Comparison of ENCODE assay signal across 10 mouse cellular contexts in genomic region chr2:35514051-35514892, GRCm38 (mm10). TPM values are rescaled to one million over a fixed set of nuclear protein-coding genes. Genes with fewer than 3 reads are reported as not detected.
DNase-seq lines count a peak whose midpoint lies in the region; ATAC-seq lines count a peak whose summit lies in the region.
"Had no signal": no experiment of that assay in that cellular context is flagged by ENCODE, and none has a peak within 500 bp of the region (broad histone marks: within the 10 kb centered on the region; RNA-seq: fewer than 3 reads in every experiment).

No protein-coding gene starts in this region.

- peak overlapping the region; percentile 82 for H3K27ac ChIP-seq in embryonic facial prominence, embryonic 12.5 days
- H3K27ac ChIP-seq in heart, embryonic 13.5 days (replicated peaks): peak overlapping the region; percentile 93
- peak overlapping the region; percentile 94 for H3K27ac ChIP-seq in kidney, embryonic 15.5 days
- H3K27ac ChIP-seq: liver, embryonic 15.5 days had no signal

- WGBS in embryonic facial prominence, embryonic 12.5 days: 44% methylated on average over 14 of the region's 14 CpGs
- WGBS in heart, embryonic 13.5 days: 31% methylated on average over 14 of the region's 14 CpGs
- 18% methylated on average over 14 of the region's 14 CpGs for WGBS in kidney, embryonic 15.5 days

- H3K4me2 ChIP-seq in embryonic facial prominence, embryonic 12.5 days (replicated peaks): no peak overlapping the region
- H3K4me2 ChIP-seq in heart, embryonic 13.5 days: peak overlapping the region; percentile 38
- H3K4me2 ChIP-seq in kidney, embryonic 15.5 days: peak overlapping the region; percentile 43
- H3K4me2 ChIP-seq: liver, embryonic 15.5 days had no signal

- H3K4me1 ChIP-seq in embryonic facial prominence, embryonic 12.5 days: peaks cover 26% of the 10 kb centered on the region
- H3K4me1 ChIP-seq in heart, embryonic 13.5 days: peaks cover 47% of the 10 kb centered on the region
- H3K4me1 ChIP-seq in kidney, embryonic 15.5 days: peaks cover 42% of the 10 kb centered on the region

- H3K4me3 ChIP-seq in embryonic facial prominence, embryonic 12.5 days: no peak overlapping the region
- no peak overlapping the region for H3K4me3 ChIP-seq in heart, embryonic 13.5 days
- no peak overlapping the region for H3K4me3 ChIP-seq in kidney, embryonic 15.5 days (replicated peaks)
- H3K4me3 ChIP-seq: liver, embryonic 15.5 days had no signal

- H3K9ac ChIP-seq in embryonic facial prominence, embryonic 12.5 days: no peak overlapping the region
- peak overlapping the region; percentile 63 for H3K9ac ChIP-seq in heart, embryonic 13.5 days
- H3K9ac ChIP-seq in kidney, embryonic 15.5 days: peak overlapping the region; percentile 26
- H3K9ac ChIP-seq: liver, embryonic 15.5 days had no signal

- peak; percentile 76 for ATAC-seq in embryonic facial prominence, embryonic 12.5 days (ENCODE audit: insufficient number of reproducible peaks, insufficient read depth, low FRiP score, low TSS enrichment)
- ATAC-seq in heart, embryonic 13.5 days (ENCODE audit: extremely low read depth, insufficient number of reproducible peaks, low FRiP score, low TSS enrichment): peak; percentile 66; the same call in 1 of the 2 replicates
- ATAC-seq in kidney, embryonic 15.5 days (replicated peaks; ENCODE audit: low FRiP score): peak; percentile 80

- H3K36me3 ChIP-seq in embryonic facial prominence, embryonic 12.5 days: no peaks in the 10 kb centered on the region
- H3K36me3 ChIP-seq in heart, embryonic 13.5 days: no peaks in the 10 kb centered on the region; the same call in 1 of the 2 replicates
- no peaks in the 10 kb centered on the region for H3K36me3 ChIP-seq in kidney, embryonic 15.5 days
- H3K36me3 ChIP-seq: liver, embryonic 15.5 days had no signal

- no peaks in the 10 kb centered on the region for H3K9me3 ChIP-seq in embryonic facial prominence, embryonic 12.5 days
- no peaks in the 10 kb centered on the region for H3K9me3 ChIP-seq in heart, embryonic 13.5 days
- peaks cover 3% of the 10 kb centered on the region; the same call in 1 of the 2 replicates for H3K9me3 ChIP-seq in kidney, embryonic 15.5 days (replicated peaks)
- H3K9me3 ChIP-seq: liver, embryonic 15.5 days had no signal

- DNase-seq in left cerebral cortex, postnatal 14 days (ENCODE audit: low spot score in 2 of 2): peak; percentile 23 to 41
- no peak for DNase-seq in left cerebral cortex, adult 11 months (ENCODE audit: low spot score)
- DNase-seq in lung, postnatal 36 days: peak; percentile 62
- DNase-seq in testis, postnatal 14 days (ENCODE audit: low spot score): peak; percentile 38
- no peak for DNase-seq in thymus, postnatal 4 days

- intact Hi-C loops in left cerebral cortex, postnatal 14 days (cut with DNase I): loop anchor here (10.0 kb wide), 1 partner anchor 219 kb away; no protein-coding TSS in a partner anchor

- no peaks in the 10 kb centered on the region for H3K27me3 ChIP-seq in embryonic facial prominence, embryonic 12.5 days
- no peaks in the 10 kb centered on the region for H3K27me3 ChIP-seq in heart, embryonic 13.5 days (replicated peaks)
- no peaks in the 10 kb centered on the region for H3K27me3 ChIP-seq in kidney, embryonic 15.5 days
- H3K27me3 ChIP-seq: CH12.LX; liver, embryonic 15.5 days had no signal

RNA-seq across cellular contexts. Expression of gene Dab2ip, which starts 43.8 kb away (rescaled TPM):
- 100 to 1,000 TPM; 155 to 169 TPM for total RNA-seq in left cerebral cortex, postnatal 14 days (2021)
- 61.0 and 73.7 TPM in 2 replicates for polyA plus RNA-seq in embryonic facial prominence, embryonic 12.5 days (2016; fragmentation: Nextera tagmentation; extraction: Ambion mirVana)
- polyA plus RNA-seq in heart, embryonic 13.5 days (2015; fragmentation: Nextera tagmentation; extraction: Ambion mirVana): 40.0 and 48.9 TPM in 2 replicates
- 37.5 and 40.4 TPM in 2 replicates for polyA plus RNA-seq in kidney, embryonic 15.5 days (2015; fragmentation: Nextera tagmentation; extraction: Ambion mirVana)

RNA-seq across cellular contexts. Expression of gene Ggta1, which starts 51.2 kb away (rescaled TPM):
- 1 to 10 TPM; 2.9 to 3.5 TPM for total RNA-seq in left cerebral cortex, postnatal 14 days (2021)
- polyA plus RNA-seq in embryonic facial prominence, embryonic 12.5 days (2016; fragmentation: Nextera tagmentation; extraction: Ambion mirVana): 9.8 and 10.8 TPM in 2 replicates
- 30.9 and 32.5 TPM in 2 replicates for polyA plus RNA-seq in heart, embryonic 13.5 days (2015; fragmentation: Nextera tagmentation; extraction: Ambion mirVana)
- polyA plus RNA-seq in kidney, embryonic 15.5 days (2015; fragmentation: Nextera tagmentation; extraction: Ambion mirVana): 20.5 and 22.3 TPM in 2 replicates

Comparison
In these comparisons a context has a peak if more than half of its experiments do, and no peak if none do; other contexts are left out.
1. DNase-seq: peak in left cerebral cortex, postnatal 14 days (2 of 2), lung, postnatal 36 days (single experiment) and testis, postnatal 14 days (single experiment); none in left cerebral cortex, adult 11 months (single experiment) and thymus, postnatal 4 days (single experiment).
2. Peak in every context shown above with its lines, with median percentiles within 50 percentile points of each other: ATAC-seq and H3K27ac ChIP-seq.